Mouse (Mus musculus) mesoderm, embryonic 11.5 days (tissue): ENCODE measurements around the gene Zfp507.
A peak's percentile ranks its signal among the peaks of the same experiment; 100 is the strongest.

Experiments used
- DNase-seq: peaks from one replicate; pipeline ENCODE4 v3.0.0-alpha.2; 2012; ENCODE audit warnings: low read depth, low spot score

The Zfp507 gene

GRCm38 (mm10) chr7:35785579-35785978, 17.2 kb downstream of the Zfp507 start:
- no peak for DNase-seq

DNA sequence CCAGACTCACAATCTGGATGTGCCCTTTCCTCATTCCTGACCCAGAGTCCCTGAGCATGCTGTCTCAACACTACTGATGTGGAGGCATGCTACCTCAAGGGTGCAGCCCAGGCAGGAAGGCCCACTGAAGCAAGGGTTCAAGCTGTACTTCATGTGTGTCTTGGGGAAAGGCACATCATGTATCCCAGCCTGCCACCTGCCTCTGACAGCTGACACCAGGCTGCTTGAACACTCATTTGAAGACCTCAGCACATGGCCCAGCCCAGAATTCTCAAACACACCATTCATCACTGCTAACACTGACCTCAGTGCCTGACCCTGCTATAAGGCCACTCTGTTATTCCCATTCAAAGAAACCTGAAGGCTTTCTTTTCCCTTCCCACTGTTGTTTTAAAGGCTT, 20.6 kb downstream of the Zfp507 start:
- DNase-seq: peak; percentile 6

DNA sequence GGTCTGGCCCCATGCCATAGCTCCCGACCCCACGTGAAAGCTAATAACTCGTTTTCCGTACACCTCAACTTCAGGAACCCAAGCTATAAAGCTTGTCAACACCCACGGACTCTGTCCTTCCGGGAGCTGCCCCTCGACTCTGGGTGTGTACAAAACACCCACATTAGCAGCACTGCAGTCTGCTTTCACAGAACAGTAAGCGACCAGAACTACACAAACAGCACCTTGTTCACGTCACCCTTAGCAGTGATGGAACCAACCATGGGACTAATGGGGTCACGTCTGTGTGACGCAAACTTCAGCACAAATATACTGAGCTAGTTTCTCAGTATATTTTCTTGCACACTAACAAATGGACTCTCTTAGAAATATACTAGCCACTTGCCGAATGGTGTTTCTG, 28.7 kb downstream of the Zfp507 start:
- no peak for DNase-seq

GRCm38 (mm10) chr7:35772347-35772746, 30.5 kb downstream of the Zfp507 start:
- DNase-seq: no peak

- DNase-seq: no peak
Observed at GRCm38 (mm10) chr7:35771106-35771505, 31.7 kb downstream of the Zfp507 start.

- no peak for DNase-seq
Observed at GRCm38 (mm10) chr7:35770122-35770521, 32.7 kb downstream of the Zfp507 start.

DNA sequence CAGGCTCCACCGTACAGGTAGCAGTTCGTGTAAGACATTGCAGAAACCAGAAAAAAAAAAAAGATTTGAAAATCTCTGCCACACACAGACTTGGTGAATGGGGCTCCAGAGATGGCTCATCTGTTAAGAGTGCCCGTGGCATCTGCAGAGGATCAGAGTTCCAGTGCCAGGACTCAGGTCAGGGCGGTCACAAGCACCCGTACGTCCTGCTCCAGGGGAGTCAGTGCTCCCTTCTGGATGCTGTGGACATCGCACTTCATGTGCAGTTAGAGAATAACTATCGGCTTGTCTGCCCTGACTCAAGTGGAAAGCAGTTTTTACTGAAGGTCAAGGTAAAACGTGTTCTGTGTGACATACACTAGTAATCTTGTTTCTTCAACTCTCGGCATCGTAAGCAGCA, 38.3 kb downstream of the Zfp507 start:
- no peak for DNase-seq

DNA sequence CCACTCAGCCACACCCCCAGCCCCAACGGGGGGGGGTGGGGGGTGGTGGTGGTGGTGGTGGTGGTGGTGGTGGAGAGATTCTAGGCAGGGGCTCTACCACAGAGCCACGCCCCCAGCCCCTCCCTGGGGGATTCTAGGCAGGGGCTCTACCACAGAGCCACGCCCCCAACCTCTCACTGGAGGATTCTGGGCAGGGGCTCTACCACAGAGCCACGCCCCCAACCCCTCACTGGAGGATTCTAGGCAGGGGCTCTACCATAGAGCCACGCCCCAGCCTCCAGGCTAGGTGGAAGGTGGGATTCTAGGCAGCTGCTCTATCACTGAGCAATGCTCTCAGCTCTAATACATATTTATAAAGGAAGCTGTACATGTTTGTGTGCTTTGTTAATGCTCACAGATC, 41.0 kb downstream of the Zfp507 start:
- no peak for DNase-seq

- DNase-seq: no peak
Observed at GRCm38 (mm10) chr7:35759602-35760001, 43.2 kb downstream of the Zfp507 start.

- DNase-seq: peak; percentile 30
Observed at GRCm38 (mm10) chr7:35756510-35757440, 46.0 kb downstream of the Zfp507 start.

GRCm38 (mm10) chr7:35754886-35755168, 48.0 kb downstream of the Zfp507 start:
- no peak for DNase-seq

DNA sequence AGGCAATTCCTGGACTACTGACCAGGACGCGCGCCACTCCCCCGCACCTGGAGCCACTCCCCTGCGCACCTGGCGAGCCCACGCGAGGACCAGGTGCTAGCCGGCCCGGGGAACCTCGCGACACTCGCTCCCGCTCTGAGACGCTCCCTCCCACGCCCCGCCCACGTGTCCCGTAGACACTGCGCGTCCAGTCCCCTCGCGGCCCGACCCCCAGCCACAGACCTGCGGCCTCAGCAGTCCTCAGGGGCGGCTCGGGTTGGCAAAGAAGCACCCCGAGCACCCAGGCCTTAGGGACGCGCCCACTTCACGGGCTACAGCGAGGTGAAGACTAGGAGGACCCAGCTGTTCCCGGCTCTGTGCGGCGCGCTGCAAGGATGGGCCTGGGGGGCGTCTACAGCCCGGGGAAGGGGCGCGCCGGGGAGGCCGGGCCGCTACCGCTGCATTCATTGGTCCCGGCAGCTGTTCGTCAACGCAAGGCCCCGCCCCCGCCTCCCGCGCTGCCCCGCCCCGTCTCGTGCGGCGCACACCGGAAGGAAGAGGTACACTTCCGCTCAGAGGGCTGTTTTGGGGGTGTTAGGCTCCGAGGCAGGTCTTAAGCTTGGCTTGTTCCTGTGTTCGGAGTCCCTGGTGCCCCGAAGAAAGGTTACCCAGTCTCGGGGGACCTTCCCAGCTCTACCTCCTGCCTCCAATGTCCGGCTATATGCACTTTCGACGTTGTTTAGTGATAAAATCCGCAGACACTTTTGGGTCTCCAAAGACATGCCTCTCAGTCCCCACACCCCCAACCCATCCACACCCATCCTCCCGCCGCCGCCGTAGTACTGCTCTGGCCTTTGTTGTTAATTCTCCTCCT, 48.5 kb downstream of the Zfp507 start, which contains the start of gene Dpy19l3:
Gene Dpy19l3 (minus strand): TSS at position 422 of the 853 bp plus-strand sequence.
- DNase-seq: peak; percentile 87

- DNase-seq: no peak
Observed at GRCm38 (mm10) chr7:35753319-35754032, 49.3 kb downstream of the Zfp507 start.

GRCm38 (mm10) chr7:35750873-35751272, 51.9 kb downstream of the Zfp507 start:
- no peak for DNase-seq

DNA sequence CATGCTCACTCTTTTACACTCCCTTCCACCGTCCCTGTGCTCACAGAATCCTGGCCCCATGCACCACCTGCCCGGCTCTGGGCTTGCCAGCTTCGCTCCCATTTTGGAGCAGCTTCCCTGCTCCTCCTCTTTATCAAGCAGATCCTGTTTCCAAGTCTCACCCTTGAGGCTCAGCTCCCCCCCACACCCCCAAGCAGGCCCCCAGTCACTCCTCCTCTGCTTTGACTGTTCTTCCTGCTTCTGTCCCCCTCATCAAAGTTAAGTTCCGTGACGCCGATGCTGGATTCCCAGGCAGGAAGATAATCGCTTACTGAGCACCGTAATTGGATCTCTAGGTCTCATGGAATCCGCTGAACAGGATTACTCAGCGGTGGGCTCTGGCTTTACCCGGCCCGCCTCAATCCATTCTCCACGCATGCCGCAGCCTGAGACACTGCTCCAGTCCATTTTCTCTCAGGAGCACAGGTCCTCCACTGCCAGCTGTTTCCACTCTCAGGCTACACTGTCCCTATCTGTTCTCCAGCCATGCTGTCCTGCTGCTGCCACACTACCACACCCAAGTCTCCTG, 55.3 kb downstream of the Zfp507 start:
- DNase-seq: peak; percentile 34

- no peak for DNase-seq
Observed at GRCm38 (mm10) chr7:35746686-35747396, 56.0 kb downstream of the Zfp507 start.

GRCm38 (mm10) chr7:35745281-35745702, 57.5 kb downstream of the Zfp507 start:
- no peak for DNase-seq

DNA sequence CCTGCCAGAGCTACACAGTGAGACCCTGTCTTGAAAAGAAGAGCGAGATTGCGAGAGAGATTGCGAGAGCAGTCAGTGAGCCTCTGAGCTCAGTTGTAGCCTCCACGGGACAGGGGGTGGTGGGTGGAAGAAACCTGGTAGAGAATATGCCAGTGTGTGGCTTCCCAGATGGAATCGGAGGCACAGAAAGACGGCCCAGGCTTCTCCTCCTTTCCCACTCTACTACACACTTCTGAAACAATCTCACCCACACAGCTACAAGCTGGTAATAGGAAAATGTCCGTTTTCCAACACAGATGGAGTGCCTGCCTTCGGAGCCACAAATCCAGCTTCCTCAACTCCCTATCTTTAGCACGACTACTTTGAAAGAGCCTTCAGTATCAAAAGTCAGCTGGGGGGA, 58.0 kb downstream of the Zfp507 start:
- DNase-seq: no peak

GRCm38 (mm10) chr7:35742310-35742709, 60.5 kb downstream of the Zfp507 start:
- DNase-seq: no peak

DNA sequence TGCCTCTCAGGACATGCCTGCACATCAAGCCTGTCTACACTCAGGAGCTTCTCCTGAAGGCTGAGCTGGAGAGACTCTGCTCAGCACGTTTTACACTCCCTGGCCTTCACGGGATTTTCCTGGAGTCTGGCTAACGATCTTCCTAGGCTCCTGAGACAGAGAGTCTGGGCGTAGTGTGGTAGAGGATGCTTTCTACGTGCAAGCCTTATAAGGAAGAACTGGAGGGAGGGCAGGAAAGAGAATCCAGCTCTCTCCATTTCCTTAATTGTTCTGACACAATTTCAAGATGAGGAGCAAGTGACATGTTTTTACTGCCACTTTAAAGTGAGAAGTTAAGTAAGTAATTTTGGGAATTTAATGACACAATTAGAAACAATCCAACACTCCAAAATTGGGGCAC, 60.9 kb downstream of the Zfp507 start:
- no peak for DNase-seq
